Mouse (Mus musculus) Patski (cell line): Measurements from ENCODE around the gene Ap2a2. TPM values are rescaled to one million over a fixed set of nuclear protein-coding genes. Genes with fewer than 3 reads are reported as not detected.
"Not testable (repeated sequence)": the region's sequence is repeated elsewhere in the genome, so short reads cannot be mapped to it uniquely, and the experiment has no call there.

ENCODE experiments used
- ATAC-seq: fragments of 100-300 bp; one replicate; pipeline ENCODE4 v1.8.0; 2021
- CTCF ChIA-PET: fragments of 350-600 bp; sonication (Branson Sonifier 250); formaldehyde crosslinking; loops from one replicate; lab custom pipeline; 2022; ENCODE audit warnings: inconsistent platforms; lab: Charles Lee
- POLR2A ChIA-PET: fragments of 350-600 bp; sonication (Branson Sonifier 250); formaldehyde crosslinking; loops from one replicate; lab custom pipeline; 2022; ENCODE audit warnings: antibody characterized with exemption, inconsistent platforms; lab: Charles Lee
- DNase-seq: peaks from one replicate; pipeline ENCODE4 v3.0.0-alpha.2; 2011; ENCODE audit warnings: low read depth, low spot score
- H3K27me3 ChIP-seq: fragments of 371-371 bp; one replicate; pipeline ENCODE4 v1.5.1; 2021
- CTCF ChIP-seq: fragments of 100-300 bp; IDR thresholded peaks from one replicate; pipeline ENCODE4 v1.5.1; 2021
- in situ Hi-C: fragments of 300-500 bp; cut with MboI; formaldehyde crosslinking; loops from 3 replicates; pipeline ENCODE4 v1.11.1; 2018; ENCODE audit warnings: low pct_unique_long_range_greater_than_20kb, mixed read lengths
- polyA plus RNA-seq: library from polyadenylated mRNA; unstranded; gene quantifications from one replicate; pipeline ENCODE4 v1.2.3, GENCODE M21; 2021

Ap2a2 gene
- polyA plus RNA-seq, 1 experiment from 2014 or later: 76.4 TPM

DNA sequence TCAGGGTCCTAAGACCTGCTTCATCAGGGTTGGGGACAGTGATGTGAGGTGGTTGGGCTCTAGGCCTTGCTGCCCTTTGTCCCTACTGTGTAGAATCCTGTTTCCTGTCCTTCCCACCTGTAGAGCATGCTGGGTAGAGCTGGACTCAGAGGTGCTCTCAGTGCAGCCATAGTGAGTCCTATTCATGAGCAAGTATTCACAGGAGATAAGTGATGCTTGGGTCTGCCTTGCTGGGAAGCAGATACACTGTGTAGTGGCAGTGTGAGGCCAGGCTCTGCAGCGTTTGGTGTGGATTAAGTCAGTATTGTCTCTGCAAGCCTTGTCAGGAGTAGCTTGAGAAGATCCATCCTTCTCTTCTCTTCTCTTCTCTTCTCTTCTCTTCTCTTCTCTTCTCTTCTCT, 23.9 kb downstream of the Ap2a2 start:
- in situ Hi-C loops: no loop called here
- TF ChIP-seq CTCF: no peak
- H3K27me3 ChIP-seq: no peaks in the 10 kb centered on the region
- ATAC-seq (no peak), DNase-seq (no peak)
- ChIA-PET POLR2A (interaction anchor here (0.8 kb wide), 1 partner anchor 21 kb away, joined by 3 read pairs; no protein-coding TSS in a partner anchor), CTCF (interaction anchor here (1.8 kb wide), 1 partner anchor 11 kb away, joined by 3 read pairs; no protein-coding TSS in a partner anchor)

DNA sequence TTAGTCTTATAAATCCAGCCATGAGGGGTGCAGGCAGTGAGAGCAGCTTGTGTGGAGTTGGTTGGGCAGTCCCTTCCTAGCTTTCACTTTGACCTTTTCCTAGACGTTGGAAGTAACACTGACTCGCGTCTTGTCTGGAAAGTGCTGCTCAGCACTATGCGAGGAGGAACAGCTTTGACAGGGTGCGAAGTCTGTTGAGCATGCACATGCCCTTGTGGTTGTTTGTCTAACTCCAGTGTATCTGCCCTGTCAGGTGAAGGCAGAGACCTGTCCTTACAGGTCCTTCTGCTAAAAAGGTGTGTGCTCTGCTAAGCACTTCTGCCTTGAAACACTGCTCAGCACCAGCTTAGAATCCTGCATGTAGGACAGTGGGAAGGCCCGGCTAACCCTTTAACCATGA, 26.9 kb downstream of the Ap2a2 start:
- no peaks in the 10 kb centered on the region for H3K27me3 ChIP-seq
- TF ChIP-seq CTCF: no peak
- ChIA-PET CTCF (interaction anchor here (0.8 to 1.3 kb wide), 2 partner anchors 9 to 20 kb away, joined by 3 read pairs; no protein-coding TSS in a partner anchor), POLR2A (no interaction called here)
- DNase-seq: no peak
- in situ Hi-C loops: no loop called here
- ATAC-seq: no peak

DNA sequence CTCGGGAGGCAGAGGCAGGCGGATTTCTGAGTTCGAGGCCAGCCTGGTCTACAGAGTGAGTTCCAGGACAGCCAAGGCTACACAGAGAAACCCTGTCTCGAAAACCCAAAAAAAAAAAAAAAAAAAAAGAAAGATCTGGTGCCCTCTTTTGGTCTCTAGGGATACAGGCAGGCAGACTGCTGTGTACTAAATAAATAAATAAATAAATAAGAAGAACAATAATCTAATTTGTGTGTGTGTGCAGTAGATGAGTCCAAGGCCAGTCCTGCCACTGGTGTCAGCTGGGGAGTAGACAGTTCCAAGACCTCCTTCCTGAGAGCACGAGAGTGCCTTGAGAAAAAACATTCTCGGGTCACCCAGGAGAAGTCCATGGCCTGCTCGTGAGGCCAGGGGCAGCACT, 28.3 kb downstream of the Ap2a2 start:
- ATAC-seq, H3K27me3 ChIP-seq, POLR2A ChIA-PET, in situ Hi-C loops, DNase-seq: not testable (repeated sequence)
- CTCF ChIA-PET: interaction anchor here (1.4 to 2.9 kb wide), 2 partner anchors 8 to 21 kb away, joined by 3 to 6 read pairs; no protein-coding TSS in a partner anchor

DNA sequence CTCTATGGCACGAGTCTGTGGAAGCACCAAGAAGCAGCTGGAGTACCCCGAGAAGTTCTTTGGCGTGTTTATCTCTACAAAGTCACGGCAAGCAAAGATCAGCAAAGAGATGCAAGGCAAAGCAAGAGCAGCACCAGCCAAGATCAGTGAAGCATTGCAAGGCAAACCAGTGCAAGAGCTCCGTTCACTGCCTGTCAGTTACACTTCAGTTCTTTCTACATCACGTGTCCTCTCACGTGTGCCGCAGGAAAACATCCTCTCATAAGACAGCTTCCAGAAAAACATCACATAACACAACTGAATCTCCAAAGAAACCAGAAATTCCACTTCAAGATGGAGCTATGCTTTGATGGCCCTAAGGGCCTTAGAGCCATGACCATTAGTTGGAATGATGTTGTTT, 29.0 kb downstream of the Ap2a2 start:
- in situ Hi-C loops: no loop called here
- POLR2A ChIA-PET: no interaction called here
- ATAC-seq (no peak), DNase-seq (no peak)
- H3K27me3 ChIP-seq: no peaks in the 10 kb centered on the region
- TF ChIP-seq CTCF: no peak
- CTCF ChIA-PET: interaction anchor here (1.0 to 2.9 kb wide), 4 partner anchors 9 to 24 kb away, joined by 3 to 6 read pairs (median 3); no protein-coding TSS in a partner anchor

DNA sequence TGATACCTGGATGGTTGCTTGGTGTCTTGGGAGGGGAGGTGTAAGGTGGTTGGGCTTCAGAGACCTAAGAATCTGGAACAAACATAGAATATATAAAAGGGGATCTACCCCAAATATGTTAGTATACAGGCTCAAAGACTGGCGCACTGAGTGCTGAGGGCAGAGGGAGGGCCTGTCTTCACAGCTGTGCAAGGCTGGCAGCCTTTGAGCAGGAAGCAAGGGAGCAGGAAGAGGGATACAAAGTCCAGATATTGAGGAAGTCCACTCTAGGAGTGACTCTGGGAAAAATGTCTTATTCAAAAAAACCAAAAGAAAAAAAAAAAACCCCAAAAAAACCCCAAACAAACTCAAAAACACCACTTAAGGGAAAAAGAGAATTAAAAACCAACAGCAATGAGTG, 30.1 kb downstream of the Ap2a2 start:
- ChIA-PET CTCF (interaction anchor here (0.7 to 2.9 kb wide), 3 partner anchors 23 to 42 kb away, joined by 3 to 6 read pairs (median 3); no protein-coding TSS in a partner anchor), POLR2A (no interaction called here)
- no peaks in the 10 kb centered on the region for H3K27me3 ChIP-seq
- ATAC-seq: no peak
- in situ Hi-C loops: no loop called here
- TF ChIP-seq CTCF: no peak
- no peak for DNase-seq

DNA sequence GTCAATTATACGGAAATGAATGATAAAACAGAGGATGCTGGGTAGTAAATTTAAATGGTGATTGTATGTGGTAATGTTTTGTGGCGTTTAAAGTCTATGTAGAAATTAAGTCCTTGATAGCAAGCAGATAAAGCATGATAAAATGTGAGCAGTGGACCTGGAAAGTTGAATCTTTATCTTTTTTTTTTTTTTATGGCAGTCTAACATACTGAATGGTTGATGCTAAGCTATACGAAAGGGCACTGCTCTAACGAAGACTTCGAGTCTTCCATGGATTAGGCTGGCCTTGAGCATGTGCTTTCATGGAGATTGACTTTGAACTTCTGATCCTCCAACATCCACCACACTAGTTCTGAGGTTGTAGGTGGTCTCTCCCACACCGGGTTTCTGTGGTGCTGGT, 31.1 kb downstream of the Ap2a2 start:
- no peak for TF ChIP-seq CTCF
- H3K27me3 ChIP-seq: no peaks in the 10 kb centered on the region
- no peak for ATAC-seq
- DNase-seq: no peak
- ChIA-PET CTCF (interaction anchor here (1.2 kb wide), 1 partner anchor 29 kb away, joined by 3 read pairs; no protein-coding TSS in a partner anchor), POLR2A (no interaction called here)
- in situ Hi-C loops: no loop called here

DNA sequence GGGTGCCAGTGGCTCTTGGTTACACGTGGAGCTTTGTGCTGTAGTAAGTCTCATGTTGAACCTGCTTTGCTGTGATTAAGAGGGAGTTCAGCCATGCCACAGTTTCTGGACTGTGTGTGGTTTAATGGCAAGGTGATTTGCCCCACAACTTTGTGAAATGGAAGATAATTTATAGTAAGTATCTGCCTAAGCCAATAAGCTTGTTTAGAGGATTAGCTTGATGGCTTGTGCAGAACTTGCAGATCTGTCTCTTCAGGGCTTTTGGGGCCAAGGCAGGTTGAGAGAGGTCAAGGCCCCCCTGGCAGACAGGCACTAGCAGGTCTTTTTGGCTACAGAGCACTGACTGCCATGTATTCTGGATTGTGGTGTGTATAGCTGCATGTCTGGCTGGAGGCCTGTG, 35.0 kb downstream of the Ap2a2 start:
- ATAC-seq (no peak), DNase-seq (no peak)
- in situ Hi-C loops: loop anchor here (5.0 kb wide), 1 partner anchor 40 kb away; no protein-coding TSS in a partner anchor
- POLR2A ChIA-PET: no interaction called here
- no peaks in the 10 kb centered on the region for H3K27me3 ChIP-seq
- CTCF ChIA-PET: interaction anchor here (1.2 to 1.4 kb wide), 3 partner anchors 11 to 24 kb away, joined by 3 to 4 read pairs (median 3); no protein-coding TSS in a partner anchor
- no peak for TF ChIP-seq CTCF

DNA sequence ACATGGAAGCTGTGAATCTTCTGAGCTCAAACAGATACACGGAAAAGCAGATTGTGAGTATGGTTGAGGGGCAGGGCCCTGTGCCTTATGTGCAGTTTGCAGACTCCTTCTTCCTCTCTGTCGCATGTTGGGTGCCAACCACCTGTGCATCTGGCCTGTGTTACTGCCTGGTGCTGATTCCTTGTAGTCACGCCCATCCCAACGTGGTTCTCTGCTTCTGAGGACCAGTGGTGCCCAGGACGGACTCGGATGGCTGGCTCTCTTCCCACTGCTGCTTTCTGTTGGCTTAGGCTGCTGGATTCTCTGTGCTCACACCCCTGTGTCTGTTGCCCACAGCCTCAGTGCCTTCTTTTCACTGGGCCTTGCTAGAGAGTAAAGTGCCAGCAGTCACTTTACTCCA, 35.6 kb downstream of the Ap2a2 start:
- no peak for ATAC-seq
- in situ Hi-C loops: loop anchor here (5.0 kb wide), 1 partner anchor 40 kb away; no protein-coding TSS in a partner anchor
- no peaks in the 10 kb centered on the region for H3K27me3 ChIP-seq
- TF ChIP-seq CTCF: no peak
- ChIA-PET POLR2A (no interaction called here), CTCF (interaction anchor here (1.1 to 1.4 kb wide), 4 partner anchors 9 to 25 kb away, joined by 3 to 4 read pairs (median 3); no protein-coding TSS in a partner anchor)
- no peak for DNase-seq

DNA sequence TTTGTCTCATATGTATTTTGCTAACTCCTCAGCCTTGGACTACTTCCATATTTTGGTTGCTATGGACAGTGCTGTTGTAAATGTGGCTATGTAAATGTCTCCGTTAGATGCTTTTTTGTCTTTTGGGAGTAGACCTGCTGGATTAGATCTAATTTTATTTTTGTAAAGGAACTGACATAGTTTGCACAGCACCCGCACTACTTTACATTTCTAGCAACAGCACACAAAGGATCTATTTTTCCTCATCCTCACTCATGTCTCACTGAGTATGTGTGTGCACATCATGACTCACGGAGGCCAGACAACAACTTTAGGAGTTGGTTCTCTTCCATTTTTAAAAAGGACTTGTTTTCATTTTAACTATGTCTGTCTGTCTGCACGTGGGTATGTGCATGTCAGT, 45.7 kb downstream of the Ap2a2 start:
- ChIA-PET POLR2A (no interaction called here), CTCF (no interaction called here)
- in situ Hi-C loops: no loop called here
- TF ChIP-seq CTCF: no peak
- DNase-seq (no peak), ATAC-seq (no peak)
- no peaks in the 10 kb centered on the region for H3K27me3 ChIP-seq

DNA sequence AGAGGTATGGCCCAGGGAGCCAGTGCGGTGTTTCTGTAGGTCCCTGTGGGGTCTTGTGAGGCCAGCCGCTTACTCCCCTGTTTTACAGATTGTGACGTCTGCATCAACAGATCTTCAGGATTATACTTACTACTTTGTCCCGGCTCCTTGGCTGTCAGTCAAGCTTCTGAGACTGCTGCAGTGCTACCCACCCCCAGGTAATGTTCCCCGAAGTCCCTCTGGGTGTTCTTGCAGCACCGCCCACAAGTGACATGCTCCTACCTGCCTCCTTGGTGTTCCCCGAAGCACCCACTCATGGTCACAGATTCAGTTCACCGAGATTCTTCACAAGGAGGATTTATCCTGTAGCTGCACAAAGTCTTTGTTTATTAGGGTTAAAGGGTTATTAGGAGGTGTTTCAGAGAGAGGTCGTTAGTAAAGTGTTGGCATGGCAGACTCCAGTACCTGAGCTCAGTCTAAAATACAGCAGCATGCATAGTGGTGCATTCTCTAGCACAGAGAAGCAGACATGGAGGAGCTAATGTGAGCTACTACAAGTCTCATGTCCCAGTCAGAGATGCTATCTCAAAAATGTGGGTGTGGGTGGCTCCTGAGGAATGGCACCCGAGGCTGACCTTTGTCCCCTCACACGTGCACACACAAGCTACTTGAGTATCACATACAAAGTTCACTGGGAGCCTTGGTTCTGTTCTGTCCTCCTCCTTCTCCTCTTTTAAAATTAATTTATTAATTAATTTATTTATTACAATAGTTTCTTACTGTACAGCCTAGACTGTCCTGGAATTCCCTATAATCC, 47.9 kb downstream of the Ap2a2 start:
- POLR2A ChIA-PET: interaction anchor here (0.7 kb wide), 1 partner anchor 35 kb away, joined by 3 read pairs; no protein-coding TSS in a partner anchor
- no peak for TF ChIP-seq CTCF
- DNase-seq (no peak), ATAC-seq (no peak)
- in situ Hi-C loops: no loop called here
- CTCF ChIA-PET: interaction anchor here (1.2 kb wide), 1 partner anchor 13 kb away, joined by 4 read pairs; no protein-coding TSS in a partner anchor
- H3K27me3 ChIP-seq: no peaks in the 10 kb centered on the region
